Mouse (Mus musculus) olfactory bulb, adult 2 months (tissue): ENCODE results near the gene Ankrd55.

Experiments
- CTCF ChIP-seq: fragments of 200-500 bp; IDR thresholded peaks from 2 replicates; pipeline ENCODE4 v1.5.1; 2012; ENCODE audit warnings: low read depth, mild to moderate bottlenecking, low read length, moderate library complexity; ENCODE audit not compliant: insufficient read depth
- POLR2A ChIP-seq: fragments of 200-500 bp; IDR thresholded peaks from 2 replicates; pipeline ENCODE4 v1.6.1; 2012; ENCODE audit warnings: mild to moderate bottlenecking, low read depth, low read length, moderate library complexity; ENCODE audit not compliant: insufficient read depth

DNA sequence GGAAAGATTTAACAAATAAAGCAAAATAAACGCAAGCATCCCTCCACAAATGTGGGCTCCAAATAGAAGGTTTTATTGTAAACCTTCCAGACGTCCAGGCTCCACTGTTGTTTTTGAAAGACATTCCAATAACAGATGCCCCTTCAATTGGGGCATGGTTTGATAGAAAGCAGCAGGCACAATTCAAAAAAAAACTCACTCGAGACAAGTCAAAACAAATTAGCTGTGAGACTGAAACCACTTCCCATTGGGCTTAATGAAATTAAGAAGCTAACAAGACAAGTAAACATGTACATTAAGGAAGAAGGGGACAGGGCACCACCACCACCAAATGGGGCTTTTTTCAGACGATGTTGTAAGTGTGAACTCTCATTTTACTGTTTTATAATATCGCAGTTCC lies 43.1 kb upstream of the Ankrd55 start:
- TF ChIP-seq CTCF, result no peak
- no peak for TF ChIP-seq POLR2A
